Mouse (Mus musculus) embryonic facial prominence, embryonic 14.5 days (tissue): Measurements from ENCODE around the gene Ermard. TPM values are rescaled to one million over a fixed set of nuclear protein-coding genes. Genes with fewer than 3 reads are reported as not detected.

ENCODE experiments used
- ATAC-seq: fragments of 200-750 bp; cut with Nextera tagmentation; 2 replicates; pipeline ENCODE4 v1.8.0; 2017; ENCODE audit warnings: low read depth, moderate number of reproducible peaks, moderate TSS enrichment
- DNase-seq: peaks from one replicate; pipeline ENCODE4 v3.0.0-alpha.2; 2015; ENCODE audit warnings: low spot score
- H3K27ac ChIP-seq: fragments of 300-500 bp; sonication (generic); replicated peaks from 2 replicates; pipeline ENCODE4 v1.5.1; 2014; ENCODE audit warnings: low read depth, mild to moderate bottlenecking, low read length, moderate library complexity
- H3K27me3 ChIP-seq: fragments of 300-500 bp; sonication (generic); replicated peaks from 2 replicates; pipeline ENCODE4 v1.6.1; 2014; ENCODE audit warnings: low read length; ENCODE audit not compliant: control insufficient read depth, insufficient read depth
- H3K36me3 ChIP-seq: fragments of 300-500 bp; sonication (generic); 2 replicates; pipeline ENCODE4 v1.6.1; 2014; ENCODE audit warnings: low read length, mixed read lengths; ENCODE audit not compliant: control insufficient read depth, insufficient read depth
- H3K4me1 ChIP-seq: fragments of 300-500 bp; sonication (generic); 2 replicates; pipeline ENCODE4 v1.6.1; 2014; ENCODE audit warnings: antibody characterized with exemption, low read length; ENCODE audit not compliant: control insufficient read depth, insufficient read depth
- H3K4me2 ChIP-seq: fragments of 300-500 bp; sonication (generic); 2 replicates; pipeline ENCODE4 v1.6.1; 2014; ENCODE audit warnings: low read depth, mild to moderate bottlenecking, low read length, moderate library complexity, mixed read lengths
- H3K4me3 ChIP-seq: fragments of 300-500 bp; sonication (generic); 2 replicates; pipeline ENCODE4 v1.5.1; 2014; ENCODE audit warnings: low read depth, mild to moderate bottlenecking, low read length
- H3K9ac ChIP-seq: fragments of 300-500 bp; sonication (generic); 2 replicates; pipeline ENCODE4 v1.6.1; 2014; ENCODE audit warnings: low read depth, mild to moderate bottlenecking, low read length, moderate library complexity, mixed read lengths
- H3K9me3 ChIP-seq: fragments of 300-500 bp; sonication (generic); 2 replicates; pipeline ENCODE4 v1.6.1; 2016; ENCODE audit warnings: low read length; ENCODE audit not compliant: control insufficient read depth
- WGBS: fragments of 180-500 bp; shearing (Covaris S2); extraction: QIAGEN DNeasy Blood & Tissue Kit; methylation state at CpG from one replicate; pipeline ENCODE4 v1.1.7; 2014; 5-methylcytosine and 5-hydroxymethylcytosine counted together
- polyA plus RNA-seq: library from polyadenylated mRNA; unstranded; fragments of >200 nt; fragmentation: Nextera tagmentation; extraction: Ambion mirVana; gene quantifications from 2 replicates; pipeline ENCODE4 v1.2.1, GENCODE M21; 2014

Gene Ermard
- polyA plus RNA-seq, 1 experiment from 2014 or later: 49.7 TPM

DNA sequence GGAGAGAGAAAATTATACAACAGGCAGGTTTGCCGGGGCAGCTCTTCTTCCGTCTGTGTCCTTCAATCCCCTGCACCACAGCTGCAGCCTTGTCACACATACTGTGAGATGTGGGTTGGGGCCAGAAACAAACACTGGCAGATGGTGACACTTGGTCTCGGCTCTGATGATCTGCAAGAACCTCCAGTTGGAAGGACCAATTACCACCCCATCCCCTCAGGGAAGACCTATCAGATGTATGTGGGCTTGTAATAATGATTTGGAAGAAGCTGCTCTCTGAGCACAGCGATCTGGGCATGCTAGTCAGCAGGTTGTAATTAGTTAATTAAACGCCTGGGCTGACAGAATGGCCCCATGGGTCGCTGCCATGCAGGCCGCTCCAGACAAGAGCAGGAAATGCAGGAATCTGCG is 47.6 kb downstream of the Ermard start:
- Histone ChIP-seq H3K9ac (peak overlapping the region; percentile 34; the same call in 1 of the 2 replicates), H3K36me3 (no peaks in the 10 kb centered on the region), H3K27me3 (no peaks in the 10 kb centered on the region), H3K27ac (0 out of 2 replicates have a peak overlapping the region, but pooled peaks have one; percentile 21), H3K9me3 (no peaks in the 10 kb centered on the region), H3K4me3 (no peak overlapping the region), H3K4me1 (peaks cover 11% of the 10 kb centered on the region), H3K4me2 (0 out of 2 replicates have a peak overlapping the region, but pooled peaks have one; percentile 12)
- DNase-seq (peak; percentile 67), ATAC-seq (peak; percentile 76)
- WGBS: 13% methylated on average over 8 of the region's 8 CpGs

GRCm38 (mm10) chr17:15091739-15092138 is 50.7 kb downstream of the Ermard start:
- no peak overlapping the region for H3K27ac ChIP-seq
- H3K4me3 ChIP-seq: no peak overlapping the region
- ATAC-seq (no peak), DNase-seq (no peak)
- no peak overlapping the region for H3K4me2 ChIP-seq
- H3K4me1 ChIP-seq: peaks cover 11% of the 10 kb centered on the region
- H3K27me3 ChIP-seq: no peaks in the 10 kb centered on the region
- H3K36me3 ChIP-seq: no peaks in the 10 kb centered on the region
- no peak overlapping the region for H3K9ac ChIP-seq
- no peaks in the 10 kb centered on the region for H3K9me3 ChIP-seq
- WGBS: 77% methylated on average over 3 of the region's 3 CpGs

DNA sequence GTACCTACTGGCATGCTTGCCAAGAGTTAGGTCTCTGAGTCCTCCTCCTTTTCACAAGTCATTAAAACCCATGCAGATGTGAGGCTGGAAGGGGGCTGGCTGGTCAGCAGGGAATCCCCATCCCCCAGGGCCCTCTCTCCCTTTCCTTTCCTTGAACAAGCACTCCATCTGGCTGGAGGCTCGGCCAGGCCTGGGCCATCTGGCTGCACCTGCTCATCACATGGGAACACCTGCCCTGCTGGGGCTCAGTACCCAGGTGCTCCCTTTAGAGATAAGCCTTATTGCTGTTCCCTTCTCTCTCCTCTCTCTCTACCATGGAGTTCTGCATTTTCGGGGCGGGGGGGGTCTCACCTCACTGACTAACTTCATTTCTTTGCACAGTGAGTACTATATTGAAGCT is 52.5 kb downstream of the Ermard start:
- H3K27me3 ChIP-seq: no peaks in the 10 kb centered on the region
- 41% methylated on average over 3 of the region's 3 CpGs for WGBS
- no peak overlapping the region for H3K9ac ChIP-seq
- ATAC-seq (peak; percentile 57; the same call in 1 of the 2 replicates), DNase-seq (peak; percentile 16)
- no peaks in the 10 kb centered on the region for H3K9me3 ChIP-seq
- no peak overlapping the region for H3K4me2 ChIP-seq
- no peaks in the 10 kb centered on the region for H3K36me3 ChIP-seq
- H3K4me1 ChIP-seq: peaks cover 6% of the 10 kb centered on the region
- no peak overlapping the region for H3K4me3 ChIP-seq
- no peak overlapping the region for H3K27ac ChIP-seq

- Histone ChIP-seq H3K27me3 (no peaks in the 10 kb centered on the region), H3K9ac (no peak overlapping the region), H3K9me3 (no peaks in the 10 kb centered on the region)
Measured at GRCm38 (mm10) chr17:15096853-15097252, 55.8 kb downstream of the Ermard start.

DNA sequence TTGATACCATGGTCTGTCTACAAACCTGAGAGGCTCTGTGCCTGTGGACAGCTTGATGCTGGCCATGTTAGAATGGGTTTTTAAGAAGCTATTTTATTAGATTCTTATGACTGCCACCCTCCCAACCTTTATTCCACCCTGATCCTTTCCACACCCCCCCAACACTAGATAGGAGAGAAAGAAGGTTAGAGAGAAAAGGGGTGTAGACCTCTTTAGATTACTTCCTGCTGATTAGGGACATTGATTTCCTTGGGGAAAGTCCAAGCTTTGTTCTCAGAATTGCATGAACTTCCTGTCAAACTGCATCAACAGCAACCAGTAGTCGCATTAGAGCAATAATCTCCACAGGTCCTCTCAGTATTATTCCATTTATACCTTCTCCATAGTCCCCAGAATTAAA is 57.7 kb downstream of the Ermard start:
- Histone ChIP-seq H3K4me3 (no peak overlapping the region), H3K9ac (no peak overlapping the region), H3K4me1 (no peaks in the 10 kb centered on the region), H3K36me3 (no peaks in the 10 kb centered on the region), H3K4me2 (no peak overlapping the region), H3K9me3 (no peaks in the 10 kb centered on the region), H3K27me3 (no peaks in the 10 kb centered on the region), H3K27ac (no peak overlapping the region)
- WGBS: 70% methylated on average over 1 of the region's 1 CpGs
- no peak for DNase-seq
- ATAC-seq: no peak

More at GRCm38 (mm10) chr17:15096853-15097252, 55.8 kb downstream of the Ermard start:
- Histone ChIP-seq H3K4me3 (no peak overlapping the region), H3K27ac (no peak overlapping the region), H3K4me1 (no peaks in the 10 kb centered on the region), H3K4me2 (no peak overlapping the region), H3K36me3 (no peaks in the 10 kb centered on the region)
- no peak for DNase-seq
- no peak for ATAC-seq
- WGBS: 83% methylated on average over 6 of the region's 6 CpGs

DNA sequence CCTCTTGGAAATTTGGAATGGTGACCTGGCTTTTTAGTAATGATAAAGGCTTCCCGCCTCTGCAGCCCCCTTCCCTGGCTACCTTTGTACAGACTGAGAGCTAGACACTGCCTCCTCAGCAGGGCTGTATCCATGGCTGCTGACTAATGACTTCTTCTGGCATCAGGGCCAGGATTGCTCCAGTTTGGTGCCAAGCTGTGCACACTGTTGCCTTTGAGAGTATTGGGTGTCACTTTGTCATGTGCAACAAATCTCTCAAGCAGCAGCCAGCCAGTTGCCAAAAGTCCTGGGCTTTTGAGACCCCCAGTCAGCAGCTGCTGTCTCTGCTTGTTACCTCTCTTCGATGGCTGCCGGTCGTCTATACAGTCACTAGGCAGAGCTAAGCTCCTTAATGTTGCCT is 60.3 kb downstream of the Ermard start:
- WGBS: 81% methylated on average over 4 of the region's 4 CpGs

GRCm38 (mm10) chr17:15107143-15107649 is 66.2 kb downstream of the Ermard start:
- Histone ChIP-seq H3K4me2 (no peak overlapping the region), H3K4me1 (peaks cover 9% of the 10 kb centered on the region; the same call in 1 of the 2 replicates), H3K9me3 (no peaks in the 10 kb centered on the region), H3K27ac (no peak overlapping the region), H3K36me3 (no peaks in the 10 kb centered on the region), H3K27me3 (no peaks in the 10 kb centered on the region), H3K9ac (no peak overlapping the region), H3K4me3 (no peak overlapping the region)
- ATAC-seq: no peak
- no peak for DNase-seq
- WGBS: 91% methylated on average over 9 of the region's 9 CpGs

More for the DNA sequence above, 60.3 kb downstream of the Ermard start:
- Histone ChIP-seq H3K36me3 (no peaks in the 10 kb centered on the region), H3K9me3 (no peaks in the 10 kb centered on the region), H3K4me3 (no peak overlapping the region), H3K4me2 (no peak overlapping the region), H3K9ac (no peak overlapping the region), H3K27ac (no peak overlapping the region), H3K4me1 (no peaks in the 10 kb centered on the region), H3K27me3 (no peaks in the 10 kb centered on the region)
- DNase-seq: peak; percentile 50
- ATAC-seq: peak; percentile 30; the same call in 1 of the 2 replicates

GRCm38 (mm10) chr17:15108473-15109441 is 67.7 kb downstream of the Ermard start:
- H3K27ac ChIP-seq: no peak overlapping the region; the same call in 1 of the 2 replicates
- H3K4me2 ChIP-seq: peak overlapping the region; percentile 43
- ATAC-seq (peak; percentile 80), DNase-seq (peak; percentile 79)
- no peaks in the 10 kb centered on the region for H3K9me3 ChIP-seq
- H3K4me3 ChIP-seq: no peak overlapping the region
- H3K27me3 ChIP-seq: no peaks in the 10 kb centered on the region
- no peaks in the 10 kb centered on the region for H3K36me3 ChIP-seq
- H3K9ac ChIP-seq: peak overlapping the region; percentile 35; the same call in 1 of the 2 replicates
- 12% methylated on average over 20 of the region's 20 CpGs for WGBS
- H3K4me1 ChIP-seq: peaks cover 9% of the 10 kb centered on the region; the same call in 1 of the 2 replicates
